Mouse (Mus musculus): Measurements from ENCODE around the gene Ran. TPM values are rescaled to one million over a fixed set of nuclear protein-coding genes. Genes with fewer than 3 reads are reported as not detected.

The Ran gene
- polyA plus RNA-seq, 1 experiment, result not detected

DNA sequence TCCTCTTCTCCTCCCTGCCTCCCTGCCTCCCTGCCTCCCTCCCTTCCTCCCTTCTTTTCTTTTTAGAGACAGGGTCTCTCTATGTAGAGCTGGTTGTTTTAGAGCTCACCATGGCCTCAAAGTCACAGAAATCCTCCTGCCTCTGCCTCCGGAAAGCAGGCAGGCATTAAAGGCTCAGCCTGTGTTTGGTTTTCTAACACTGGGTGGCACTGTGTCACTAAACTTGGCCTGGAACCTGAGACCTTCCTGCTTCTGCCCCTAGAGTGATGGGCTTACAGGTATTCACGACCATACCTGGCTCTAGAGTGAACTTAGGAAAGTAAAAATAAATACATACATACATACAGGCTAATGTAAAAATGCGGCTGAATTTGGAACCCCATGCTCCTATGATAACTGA lies 32.0 kb downstream of the Ran start:
- no peak overlapping the region for H3K4me3 ChIP-seq (ENCODE audit: insufficient read depth, low read depth, low read length)
- peaks cover 7% of the 10 kb centered on the region for H3K4me1 ChIP-seq (ENCODE audit: control insufficient read depth, insufficient read depth, low read length)
- TF ChIP-seq POLR2A (IDR thresholded peaks at IDR 0.05; ENCODE audit: insufficient read depth, low read depth, low read length) (no peak), CTCF (IDR thresholded peaks at IDR 0.05; ENCODE audit: insufficient read depth, low read depth, low read length) (no peak)
- H3K27ac ChIP-seq (ENCODE audit: insufficient read depth, low read depth, low read length), result no peak overlapping the region
- WGBS, result 92% methylated on average over 3 of the region's 3 CpGs

DNA sequence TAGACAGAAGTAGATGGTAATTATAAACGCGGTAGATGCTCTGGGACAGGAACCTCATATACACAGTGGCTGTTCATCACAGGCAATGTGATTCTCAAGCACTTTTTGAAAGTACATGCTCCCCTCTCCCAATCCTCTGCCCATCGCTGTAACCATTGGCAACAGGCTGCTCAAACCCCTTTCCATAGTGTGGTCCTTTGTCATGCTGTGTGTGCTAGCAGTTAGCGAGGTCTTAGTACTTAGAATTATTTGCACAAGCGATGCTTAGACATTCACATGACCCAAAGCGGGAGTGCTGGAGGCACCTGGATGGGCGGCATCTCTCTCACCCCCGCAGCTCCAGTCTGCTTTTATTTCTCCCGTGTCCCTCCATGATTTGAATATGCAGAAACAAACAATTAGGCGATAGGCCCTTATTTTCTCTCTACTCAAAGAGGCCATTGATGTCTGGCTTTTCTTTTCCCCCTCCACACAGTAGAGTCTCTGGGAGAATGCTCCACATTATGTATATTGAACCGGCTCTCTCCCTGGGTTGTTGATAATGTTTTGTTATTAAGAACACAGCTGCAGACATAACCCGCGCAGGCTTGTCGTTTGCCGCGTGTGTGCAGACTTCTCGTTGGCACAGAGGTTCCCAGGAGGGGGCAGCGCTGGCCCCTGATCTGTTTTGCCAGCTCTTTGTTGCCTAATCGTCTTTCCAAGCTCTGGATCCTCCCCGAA lies 32.9 kb downstream of the Ran start:
- 12% methylated on average over 20 of the region's 20 CpGs for WGBS
- peaks cover 7% of the 10 kb centered on the region for H3K4me1 ChIP-seq (ENCODE audit: control insufficient read depth, insufficient read depth, low read length)
- no peak overlapping the region for H3K4me3 ChIP-seq (ENCODE audit: insufficient read depth, low read depth, low read length)
- no peak overlapping the region for H3K27ac ChIP-seq (ENCODE audit: insufficient read depth, low read depth, low read length)
- TF ChIP-seq CTCF (IDR thresholded peaks at IDR 0.05; ENCODE audit: insufficient read depth, low read depth, low read length) (no peak), POLR2A (IDR thresholded peaks at IDR 0.05; ENCODE audit: insufficient read depth, low read depth, low read length) (no peak)

DNA sequence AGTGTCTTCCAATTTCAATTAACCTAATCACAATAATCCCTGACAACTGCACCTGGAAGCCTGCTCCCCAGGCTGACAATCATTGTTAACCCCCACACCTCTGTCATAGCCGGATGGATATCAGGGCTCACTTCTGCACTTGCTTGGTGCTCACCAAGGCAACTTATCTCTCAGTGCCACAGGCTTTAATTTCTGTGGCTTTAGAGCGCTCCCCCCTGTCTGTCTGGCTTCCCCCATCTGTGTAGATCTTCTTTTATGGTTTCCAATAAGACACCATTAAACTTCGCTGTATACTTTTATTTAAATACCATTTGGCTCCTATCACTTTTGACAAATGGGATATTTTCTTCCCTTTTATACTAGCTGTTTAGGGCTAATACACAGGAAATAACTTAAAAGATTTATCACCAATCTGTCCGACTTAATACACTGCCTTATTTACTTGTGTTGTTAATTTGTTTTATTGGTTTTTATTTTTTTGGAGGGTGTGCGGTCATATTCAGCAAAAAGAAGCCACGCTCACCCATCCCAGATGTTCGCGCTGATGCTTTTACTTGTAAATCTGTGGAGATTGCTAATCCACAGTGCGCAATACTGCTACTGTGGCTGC lies 34.9 kb downstream of the Ran start:
- WGBS, result 93% methylated on average over 9 of the region's 9 CpGs
- no peak overlapping the region for H3K27ac ChIP-seq (ENCODE audit: insufficient read depth, low read depth, low read length)
- TF ChIP-seq POLR2A (IDR thresholded peaks at IDR 0.05; ENCODE audit: insufficient read depth, low read depth, low read length) (no peak), CTCF (IDR thresholded peaks at IDR 0.05; ENCODE audit: insufficient read depth, low read depth, low read length) (no peak)
- no peak overlapping the region for H3K4me3 ChIP-seq (ENCODE audit: insufficient read depth, low read depth, low read length)
- H3K4me1 ChIP-seq (ENCODE audit: control insufficient read depth, insufficient read depth, low read length), result peaks cover 7% of the 10 kb centered on the region

DNA sequence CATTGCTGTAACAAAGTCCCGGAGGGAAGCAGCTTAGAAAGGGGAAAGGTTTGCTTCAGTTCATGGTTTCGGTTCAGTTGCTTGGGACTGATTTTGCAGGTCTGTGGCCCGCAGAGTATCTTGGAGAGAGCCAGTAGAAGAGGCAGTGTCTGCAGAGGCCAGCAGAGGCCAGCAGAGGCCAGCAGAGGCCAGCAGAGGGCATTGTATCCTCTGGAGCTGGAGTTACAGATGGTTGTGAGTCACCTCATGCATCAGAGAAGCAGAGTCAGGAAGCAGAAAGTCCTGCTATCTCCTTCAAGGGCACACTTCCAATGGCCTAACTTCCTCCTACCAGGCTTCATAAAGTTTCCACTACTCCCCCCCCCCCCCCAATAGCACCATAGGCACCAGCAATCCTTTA lies 39.2 kb downstream of the Ran start:
- H3K4me3 ChIP-seq (ENCODE audit: insufficient read depth, low read depth, low read length), result no peak overlapping the region
- no peak overlapping the region for H3K27ac ChIP-seq (ENCODE audit: insufficient read depth, low read depth, low read length)
- peaks cover 8% of the 10 kb centered on the region for H3K4me1 ChIP-seq (ENCODE audit: control insufficient read depth, insufficient read depth, low read length)
- 91% methylated on average over 3 of the region's 3 CpGs for WGBS
- TF ChIP-seq CTCF (IDR thresholded peaks at IDR 0.05; ENCODE audit: insufficient read depth, low read depth, low read length) (no peak), POLR2A (IDR thresholded peaks at IDR 0.05; ENCODE audit: insufficient read depth, low read depth, low read length) (no peak)

DNA sequence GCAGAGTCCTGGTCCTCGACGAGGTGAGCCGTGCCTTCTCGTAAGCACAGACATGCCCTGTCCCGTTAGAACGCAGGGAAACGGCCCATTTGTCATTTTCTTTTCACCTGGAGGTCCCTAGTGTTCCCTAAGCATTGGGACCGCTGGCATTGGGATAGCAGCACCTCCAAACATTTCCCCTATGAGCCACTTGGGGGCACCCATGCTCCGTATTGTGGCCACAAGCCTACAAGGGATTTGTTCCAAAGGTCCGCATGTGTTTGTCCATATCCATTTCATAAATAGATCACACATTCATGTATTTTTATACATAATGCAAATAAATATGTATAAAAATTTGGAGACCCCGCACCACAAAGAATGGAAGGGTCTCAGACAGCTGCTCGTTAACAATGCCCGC lies 41.7 kb downstream of the Ran start:
- no peak for TF ChIP-seq POLR2A (IDR thresholded peaks at IDR 0.05; ENCODE audit: insufficient read depth, low read depth, low read length)
- TF ChIP-seq CTCF (IDR thresholded peaks at IDR 0.05; ENCODE audit: insufficient read depth, low read depth, low read length), result peak; percentile 37

DNA sequence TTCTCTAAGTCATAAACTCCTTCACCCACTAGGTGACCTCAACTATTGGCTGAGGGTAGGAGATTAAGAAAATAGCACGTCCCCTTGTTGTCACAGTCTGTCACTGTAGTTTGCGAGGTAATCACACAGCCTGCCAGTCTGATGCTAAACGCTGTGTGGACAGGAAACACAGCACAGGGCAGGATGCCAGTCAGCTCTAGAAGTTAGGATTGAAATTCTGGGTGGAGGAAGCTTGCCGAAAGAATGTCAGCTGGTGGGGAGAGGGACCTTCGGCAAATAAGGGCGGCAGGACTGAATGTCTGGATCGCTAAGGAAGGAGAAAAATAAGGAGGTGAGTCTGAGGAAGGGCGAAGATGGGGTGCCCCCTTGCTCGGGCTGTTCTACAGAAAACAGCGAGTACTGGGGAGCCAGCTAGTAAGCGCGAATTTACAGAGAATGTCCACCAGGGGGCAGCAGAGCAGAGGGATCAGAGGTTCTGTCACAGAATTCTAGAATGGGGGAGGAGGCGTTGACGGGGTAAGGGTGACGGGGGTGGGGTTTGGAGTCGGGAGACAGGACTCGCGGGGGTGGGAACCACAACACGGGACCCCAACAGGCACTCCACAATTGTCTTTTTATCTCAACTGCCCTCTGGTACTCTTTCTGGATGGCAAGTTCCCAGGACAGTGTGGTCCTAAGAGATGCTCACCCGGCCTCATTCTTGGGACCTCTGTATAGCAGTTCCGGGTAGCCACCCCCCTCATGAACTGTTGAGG lies 43.3 kb downstream of the Ran start:
- TF ChIP-seq CTCF (IDR thresholded peaks at IDR 0.05; ENCODE audit: insufficient read depth, low read depth, low read length), result peak; percentile 31; the same call in 1 of the 2 replicates
- no peak for TF ChIP-seq POLR2A (IDR thresholded peaks at IDR 0.05; ENCODE audit: insufficient read depth, low read depth, low read length)
- WGBS, result 6% methylated on average over 21 of the region's 21 CpGs
- Histone ChIP-seq H3K4me3 (ENCODE audit: insufficient read depth, low read depth, low read length) (no peak overlapping the region), H3K27ac (ENCODE audit: insufficient read depth, low read depth, low read length) (no peak overlapping the region), H3K4me1 (ENCODE audit: control insufficient read depth, insufficient read depth, low read length) (peaks cover 13% of the 10 kb centered on the region)

More for the DNA sequence above, 41.7 kb downstream of the Ran start:
- Histone ChIP-seq H3K4me3 (ENCODE audit: insufficient read depth, low read depth, low read length) (no peak overlapping the region), H3K4me1 (ENCODE audit: control insufficient read depth, insufficient read depth, low read length) (peaks cover 8% of the 10 kb centered on the region), H3K27ac (ENCODE audit: insufficient read depth, low read depth, low read length) (no peak overlapping the region)
- 19% methylated on average over 13 of the region's 13 CpGs for WGBS

DNA sequence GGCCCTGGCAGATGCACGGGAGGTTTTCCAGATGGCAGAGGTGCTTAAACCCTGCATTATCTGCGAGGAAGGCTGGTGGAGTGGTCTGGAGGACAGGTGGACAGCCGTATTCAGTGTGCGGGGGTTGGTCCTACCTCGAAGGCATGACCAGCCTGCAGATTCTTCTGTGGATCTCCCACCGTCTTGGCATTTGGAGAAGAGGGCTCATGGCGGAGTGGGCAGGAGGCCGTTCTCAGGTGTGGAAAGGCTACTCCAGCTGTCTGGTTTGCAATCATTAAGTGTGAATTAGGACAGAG lies 43.9 kb downstream of the Ran start:
- TF ChIP-seq POLR2A (IDR thresholded peaks at IDR 0.05; ENCODE audit: insufficient read depth, low read depth, low read length) (no peak), CTCF (IDR thresholded peaks at IDR 0.05; ENCODE audit: insufficient read depth, low read depth, low read length) (no peak)
- Histone ChIP-seq H3K27ac (ENCODE audit: insufficient read depth, low read depth, low read length) (no peak overlapping the region), H3K4me1 (ENCODE audit: control insufficient read depth, insufficient read depth, low read length) (peaks cover 13% of the 10 kb centered on the region), H3K4me3 (ENCODE audit: insufficient read depth, low read depth, low read length) (no peak overlapping the region)
- WGBS, result 53% methylated on average over 8 of the region's 8 CpGs

DNA sequence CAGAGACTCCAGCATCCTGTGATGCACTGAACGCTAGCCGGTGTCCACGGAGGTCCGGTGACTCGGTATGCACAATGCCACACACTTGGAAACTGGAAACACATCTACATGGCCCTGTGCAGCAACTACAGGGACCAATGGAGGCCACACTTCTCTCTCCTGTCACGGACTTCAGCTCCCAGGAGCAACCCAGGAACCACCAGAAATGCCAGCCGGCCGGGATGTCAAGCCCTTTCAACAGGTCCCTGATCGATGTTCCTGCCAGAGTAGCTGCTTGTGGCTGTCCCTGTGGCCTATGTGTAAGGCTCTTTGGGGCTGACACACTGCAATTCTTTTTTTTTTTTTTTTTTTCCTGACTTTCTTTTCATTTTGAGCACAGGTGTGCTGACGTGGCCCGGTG lies 44.3 kb downstream of the Ran start:
- WGBS, result 91% methylated on average over 11 of the region's 11 CpGs
- Histone ChIP-seq H3K27ac (ENCODE audit: insufficient read depth, low read depth, low read length) (no peak overlapping the region), H3K4me3 (ENCODE audit: insufficient read depth, low read depth, low read length) (no peak overlapping the region), H3K4me1 (ENCODE audit: control insufficient read depth, insufficient read depth, low read length) (peaks cover 13% of the 10 kb centered on the region)
- no peak for TF ChIP-seq CTCF (IDR thresholded peaks at IDR 0.05; ENCODE audit: insufficient read depth, low read depth, low read length)

DNA sequence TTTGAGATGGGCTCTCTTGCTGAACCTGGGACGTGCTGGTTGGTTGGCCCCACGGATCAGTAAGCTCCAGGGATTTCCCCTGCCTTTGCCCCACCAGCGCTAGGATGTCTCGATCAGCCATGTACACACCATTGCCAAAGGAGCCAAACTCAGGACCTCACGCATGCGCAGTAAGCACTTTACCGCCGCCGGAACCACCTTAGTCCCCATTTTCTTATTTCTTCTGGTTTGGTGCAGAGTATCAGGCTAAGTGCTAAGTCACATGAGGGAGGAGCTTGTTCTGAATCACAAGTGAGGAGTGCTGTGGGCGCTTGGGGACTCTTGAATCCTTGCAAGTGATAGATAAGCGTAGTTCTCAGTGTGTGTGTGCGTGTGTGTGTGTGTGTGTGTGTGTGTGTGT lies 45.4 kb downstream of the Ran start:
- Histone ChIP-seq H3K27ac (ENCODE audit: insufficient read depth, low read depth, low read length) (no peak overlapping the region), H3K4me3 (ENCODE audit: insufficient read depth, low read depth, low read length) (no peak overlapping the region), H3K4me1 (ENCODE audit: control insufficient read depth, insufficient read depth, low read length) (peaks cover 13% of the 10 kb centered on the region)
- WGBS, result 88% methylated on average over 12 of the region's 12 CpGs
- TF ChIP-seq POLR2A (IDR thresholded peaks at IDR 0.05; ENCODE audit: insufficient read depth, low read depth, low read length) (no peak), CTCF (IDR thresholded peaks at IDR 0.05; ENCODE audit: insufficient read depth, low read depth, low read length) (no peak)

All from olfactory bulb, adult 2 months (tissue).